Mouse (Mus musculus): ENCODE data around the gene Arhgap27.
"Not testable (repeated sequence)": the region's sequence is repeated elsewhere in the genome, so short reads cannot be mapped to it uniquely, and the experiment has no call there.

Arhgap27 gene

GRCm38 (mm10) chr11:103332890-103333651 lies 30.4 kb downstream of the Arhgap27 start:
- DNase-seq (ENCODE audit: low read depth, low spot score), result no peak

- DNase-seq (ENCODE audit: low read depth, low spot score), result peak; percentile 89
Measured at GRCm38 (mm10) chr11:103332186-103332889, 31.2 kb downstream of the Arhgap27 start.

- DNase-seq (ENCODE audit: low read depth, low spot score), result no peak
Measured at GRCm38 (mm10) chr11:103331502-103332185, 31.8 kb downstream of the Arhgap27 start.

GRCm38 (mm10) chr11:103330651-103331319 lies 32.7 kb downstream of the Arhgap27 start:
- DNase-seq (ENCODE audit: low read depth, low spot score), result no peak

- peak; percentile 77 for DNase-seq (ENCODE audit: low read depth, low spot score)
Measured at GRCm38 (mm10) chr11:103326950-103327349, 36.5 kb downstream of the Arhgap27 start.

- DNase-seq (ENCODE audit: low read depth, low spot score), result peak; percentile 67
Measured at GRCm38 (mm10) chr11:103325172-103325571, 38.3 kb downstream of the Arhgap27 start.

- no peak for DNase-seq (ENCODE audit: low read depth, low spot score)
Measured at GRCm38 (mm10) chr11:103324723-103325122, 38.8 kb downstream of the Arhgap27 start.

- not testable (repeated sequence) for DNase-seq (ENCODE audit: low read depth, low spot score)
Measured at GRCm38 (mm10) chr11:103322832-103323231, 40.7 kb downstream of the Arhgap27 start.

- no peak for DNase-seq (ENCODE audit: low read depth, low spot score)
Measured at GRCm38 (mm10) chr11:103320646-103321045, 42.8 kb downstream of the Arhgap27 start.

- no peak for DNase-seq (ENCODE audit: low read depth, low spot score)
Measured at GRCm38 (mm10) chr11:103320196-103320595, 43.3 kb downstream of the Arhgap27 start.

GRCm38 (mm10) chr11:103318042-103318441 lies 45.5 kb downstream of the Arhgap27 start:
- no peak for DNase-seq (ENCODE audit: low read depth, low spot score)

GRCm38 (mm10) chr11:103315379-103315778 lies 48.1 kb downstream of the Arhgap27 start:
- DNase-seq (ENCODE audit: low read depth, low spot score), result no peak

- no peak for DNase-seq (ENCODE audit: low read depth, low spot score)
Measured at GRCm38 (mm10) chr11:103314736-103315374, 48.6 kb downstream of the Arhgap27 start.

GRCm38 (mm10) chr11:103313542-103313941 lies 50.0 kb downstream of the Arhgap27 start:
- no peak for DNase-seq (ENCODE audit: low read depth, low spot score)

- no peak for DNase-seq (ENCODE audit: low read depth, low spot score)
Measured at GRCm38 (mm10) chr11:103312655-103313255, 50.7 kb downstream of the Arhgap27 start.

- DNase-seq (ENCODE audit: low read depth, low spot score), result peak; percentile 63
Measured at GRCm38 (mm10) chr11:103311960-103312611, 51.4 kb downstream of the Arhgap27 start.

GRCm38 (mm10) chr11:103309956-103310574 lies 53.4 kb downstream of the Arhgap27 start:
- no peak for DNase-seq (ENCODE audit: low read depth, low spot score)

- DNase-seq (ENCODE audit: low read depth, low spot score), result no peak
Measured at GRCm38 (mm10) chr11:103307910-103308309, 55.6 kb downstream of the Arhgap27 start.

- DNase-seq (ENCODE audit: low read depth, low spot score), result no peak
Measured at GRCm38 (mm10) chr11:103304525-103304924, 59.0 kb downstream of the Arhgap27 start.

GRCm38 (mm10) chr11:103294772-103295171 lies 68.7 kb downstream of the Arhgap27 start:
- no peak for DNase-seq (ENCODE audit: low read depth, low spot score)
